Mouse (Mus musculus) heart, adult 2 months (tissue): ENCODE results near the gene Hdac1.

Experiments
- CTCF ChIP-seq: fragments of 200-600 bp; IDR thresholded peaks from 2 replicates; pipeline ENCODE4 v1.8.1; 2022; ENCODE audit warnings: antibody characterized with exemption, mild to moderate bottlenecking, moderate library complexity
- EP300 ChIP-seq: fragments of 200-500 bp; IDR thresholded peaks from 2 replicates; pipeline ENCODE4 v1.6.1; 2011; ENCODE audit warnings: low read depth, low read length, control low read depth; ENCODE audit not compliant: insufficient read depth

- no peak for TF ChIP-seq CTCF
- no peak for TF ChIP-seq EP300
These were observed 14.8 kb upstream of the Hdac1 start for GRCm38 (mm10) chr4:129557256-129557808.
